Comparison of ENCODE assay signal across 10 mouse cellular contexts in the genomic region with DNA sequence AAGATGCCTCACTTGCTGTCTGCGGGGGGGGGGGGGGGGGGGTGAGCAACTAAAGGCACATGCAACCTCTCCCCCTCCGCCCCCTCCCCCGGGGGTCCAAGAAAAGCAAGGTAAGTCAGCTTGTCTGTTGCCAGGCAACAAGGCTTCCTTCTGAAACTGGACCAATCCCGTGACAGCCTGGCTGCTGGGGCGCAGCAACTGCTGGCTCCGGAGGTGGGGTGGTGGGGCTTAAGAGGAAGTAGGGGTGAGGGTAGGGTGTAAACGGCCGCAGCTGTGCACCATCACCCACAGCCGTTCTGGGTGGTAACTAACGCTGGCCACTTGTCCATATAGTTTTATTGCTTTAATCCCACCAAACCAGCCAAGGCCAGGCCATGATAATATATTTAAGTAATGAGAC.
DNase-seq lines count a peak whose midpoint lies in the region; ATAC-seq lines count a peak whose summit lies in the region.
"Had no signal": no experiment of that assay in that cellular context is flagged by ENCODE, and none has a peak within 500 bp of the region (broad histone marks: within the 10 kb centered on the region; RNA-seq: fewer than 3 reads in every experiment).

No protein-coding gene starts in this region.

- no peak overlapping the region for H3K4me3 ChIP-seq in lung, embryonic 15.5 days
- H3K4me3 ChIP-seq in hindbrain, embryonic 11.5 days (ENCODE audit: low read depth, low read length) = no peak overlapping the region
- H3K4me3 ChIP-seq in midbrain, embryonic 13.5 days (replicated peaks) = peak overlapping the region; percentile 4; the same call in 1 of the 2 replicates
- H3K4me3 ChIP-seq: erythroblast, embryonic 14.5 days; liver, embryonic 15.5 days had no signal

- no peak overlapping the region for H3K4me2 ChIP-seq in lung, embryonic 15.5 days
- H3K4me2 ChIP-seq in hindbrain, embryonic 11.5 days (replicated peaks; ENCODE audit: low read depth, low read length) = peak overlapping the region; percentile 17; the same call in 1 of the 2 replicates
- peak overlapping the region; percentile 40 for H3K4me2 ChIP-seq in midbrain, embryonic 13.5 days (replicated peaks)
- H3K4me2 ChIP-seq: liver, embryonic 15.5 days had no signal

- H3K36me3 ChIP-seq in lung, embryonic 15.5 days = no peaks in the 10 kb centered on the region
- no peaks in the 10 kb centered on the region for H3K36me3 ChIP-seq in hindbrain, embryonic 11.5 days (ENCODE audit: control insufficient read depth, insufficient read depth, low read length)
- H3K36me3 ChIP-seq in midbrain, embryonic 13.5 days = no peaks in the 10 kb centered on the region
- H3K36me3 ChIP-seq: liver, embryonic 15.5 days had no signal

- WGBS in lung, embryonic 15.5 days = 0% methylated on average over 9 of the region's 10 CpGs
- 4% methylated on average over 8 of the region's 10 CpGs for WGBS in hindbrain, embryonic 11.5 days
- WGBS in midbrain, embryonic 13.5 days = under 1% methylated on average over 10 of the region's 10 CpGs

- no peak overlapping the region for H3K9ac ChIP-seq in lung, embryonic 15.5 days
- H3K9ac ChIP-seq in hindbrain, embryonic 11.5 days (ENCODE audit: low read depth, low read length) = no peak overlapping the region
- no peak overlapping the region for H3K9ac ChIP-seq in midbrain, embryonic 13.5 days (replicated peaks)
- H3K9ac ChIP-seq: liver, embryonic 15.5 days had no signal

- H3K9me3 ChIP-seq in lung, embryonic 15.5 days = no peaks in the 10 kb centered on the region
- no peaks in the 10 kb centered on the region for H3K9me3 ChIP-seq in hindbrain, embryonic 11.5 days (ENCODE audit: control insufficient read depth, low read length)
- H3K9me3 ChIP-seq in midbrain, embryonic 13.5 days = no peaks in the 10 kb centered on the region
- H3K9me3 ChIP-seq: liver, embryonic 15.5 days had no signal

- intact Hi-C loops in heart, postnatal 14 days (cut with DNase I) = no loop called here

- H3K4me1 ChIP-seq in lung, embryonic 15.5 days = 0 out of 2 replicates have a peak, but pooled peaks cover 6% of the 10 kb centered on the region
- no peaks in the 10 kb centered on the region for H3K4me1 ChIP-seq in hindbrain, embryonic 11.5 days (replicated peaks; ENCODE audit: control insufficient read depth, insufficient read depth, low read length)
- H3K4me1 ChIP-seq in midbrain, embryonic 13.5 days (replicated peaks) = peaks cover 18% of the 10 kb centered on the region
- H3K4me1 ChIP-seq: liver, embryonic 15.5 days had no signal

- no peak overlapping the region for H3K27ac ChIP-seq in lung, embryonic 15.5 days
- no peak overlapping the region for H3K27ac ChIP-seq in hindbrain, embryonic 11.5 days (ENCODE audit: low read depth, low read length)
- no peak overlapping the region for H3K27ac ChIP-seq in midbrain, embryonic 13.5 days
- H3K27ac ChIP-seq: liver, embryonic 15.5 days had no signal

- no peaks in the 10 kb centered on the region for H3K27me3 ChIP-seq in lung, embryonic 15.5 days
- no peaks in the 10 kb centered on the region for H3K27me3 ChIP-seq in hindbrain, embryonic 11.5 days (ENCODE audit: control insufficient read depth, insufficient read depth, low read length)
- no peaks in the 10 kb centered on the region for H3K27me3 ChIP-seq in midbrain, embryonic 13.5 days
- H3K27me3 ChIP-seq: liver, embryonic 15.5 days had no signal

- ATAC-seq in lung, embryonic 15.5 days (ENCODE audit: borderline replicate concordance, extremely low read depth, low FRiP score, low TSS enrichment) = peak; percentile 59
- no peak for ATAC-seq in hindbrain, embryonic 11.5 days (ENCODE audit: low FRiP score)
- ATAC-seq in midbrain, embryonic 13.5 days = peak; percentile 82

- no peak for DNase-seq in lung, postnatal 14 days
- DNase-seq in hindbrain, embryonic 11.5 days (ENCODE audit: low spot score) = peak; percentile 41
- peak; percentile 74 for DNase-seq in thymus, postnatal 0 days (ENCODE audit: low spot score)
- DNase-seq in ovary, postnatal 10 days (ENCODE audit: low spot score) = no peak
- DNase-seq in heart, postnatal 14 days = no peak
- no peak for DNase-seq in cerebellum, adult 9-10 months

Comparison
In these comparisons a context has a peak if more than half of its experiments do, and no peak if none do; other contexts are left out.
1. DNase-seq: peak in hindbrain, embryonic 11.5 days (single experiment) and thymus, postnatal 0 days (single experiment); none in lung, postnatal 14 days (single experiment), ovary, postnatal 10 days (single experiment), heart, postnatal 14 days (0 of 2) and cerebellum, adult 9-10 months (single experiment).